Mouse (Mus musculus) adrenal gland, postnatal 25 days (tissue): ENCODE measurements around the gene Cib3. TPM values are rescaled to one million over a fixed set of nuclear protein-coding genes. Genes with fewer than 3 reads are reported as not detected.

Source experiments
- DNase-seq: peaks from one replicate; pipeline ENCODE4 v3.0.0; 2021; ENCODE audit warnings: mixed read lengths
- total RNA-seq: library from RNA; stranded (reverse); gene quantifications from 2 replicates; pipeline ENCODE4 v1.2.3, GENCODE M21; 2021

Gene Cib3
- total RNA-seq, 1 experiment from 2014 or later = 0.64 TPM

- no peak for DNase-seq
Measured at GRCm38 (mm10) chr8:72210710-72211109, 1.9 kb downstream of the Cib3 start.

- DNase-seq = no peak
Measured at GRCm38 (mm10) chr8:72210222-72210621, 2.4 kb downstream of the Cib3 start.

- DNase-seq = no peak
Measured at GRCm38 (mm10) chr8:72208582-72208981, 4.1 kb downstream of the Cib3 start.

GRCm38 (mm10) chr8:72197997-72198396 is 14.6 kb downstream of the Cib3 start:
- no peak for DNase-seq

GRCm38 (mm10) chr8:72192065-72192464 is 20.6 kb downstream of the Cib3 start:
- DNase-seq = no peak

GRCm38 (mm10) chr8:72190215-72190539 is 22.5 kb downstream of the Cib3 start:
- no peak for DNase-seq

GRCm38 (mm10) chr8:72189417-72190214 is 23.0 kb downstream of the Cib3 start, which contains the start of gene Hsh2d:
Gene Hsh2d, plus strand, starts transcription at chr8:72189638.
- no peak for DNase-seq

- no peak for DNase-seq
Measured at GRCm38 (mm10) chr8:72187793-72188331, 24.8 kb downstream of the Cib3 start.

GRCm38 (mm10) chr8:72183554-72184202 is 29.0 kb downstream of the Cib3 start:
- DNase-seq = no peak

GRCm38 (mm10) chr8:72177346-72177925 is 35.2 kb downstream of the Cib3 start:
- DNase-seq = peak; percentile 68

GRCm38 (mm10) chr8:72169681-72170249 is 42.9 kb downstream of the Cib3 start:
- DNase-seq = no peak

GRCm38 (mm10) chr8:72169098-72169668 is 43.5 kb downstream of the Cib3 start:
- DNase-seq = no peak

- no peak for DNase-seq
Measured at GRCm38 (mm10) chr8:72162821-72163220, 49.8 kb downstream of the Cib3 start.

GRCm38 (mm10) chr8:72160707-72161697 is 51.6 kb downstream of the Cib3 start, which contains the start of gene Rab8a:
Gene Rab8a, plus strand, starts transcription at chr8:72161200.
- peak; percentile 100 for DNase-seq

GRCm38 (mm10) chr8:72160007-72160406 is 52.6 kb downstream of the Cib3 start:
- DNase-seq = no peak

- DNase-seq = no peak
Measured at GRCm38 (mm10) chr8:72158726-72159125, 53.9 kb downstream of the Cib3 start.

- DNase-seq = no peak
Measured at GRCm38 (mm10) chr8:72158096-72158495, 54.5 kb downstream of the Cib3 start.
